Mouse (Mus musculus): ENCODE measurements around the gene Stxbp1. TPM values are rescaled to one million over a fixed set of nuclear protein-coding genes. Genes with fewer than 3 reads are reported as not detected.

Stxbp1 gene
- total RNA-seq, 4 experiments from 2014 or later, result 883 to 958 (median 954) TPM

DNA sequence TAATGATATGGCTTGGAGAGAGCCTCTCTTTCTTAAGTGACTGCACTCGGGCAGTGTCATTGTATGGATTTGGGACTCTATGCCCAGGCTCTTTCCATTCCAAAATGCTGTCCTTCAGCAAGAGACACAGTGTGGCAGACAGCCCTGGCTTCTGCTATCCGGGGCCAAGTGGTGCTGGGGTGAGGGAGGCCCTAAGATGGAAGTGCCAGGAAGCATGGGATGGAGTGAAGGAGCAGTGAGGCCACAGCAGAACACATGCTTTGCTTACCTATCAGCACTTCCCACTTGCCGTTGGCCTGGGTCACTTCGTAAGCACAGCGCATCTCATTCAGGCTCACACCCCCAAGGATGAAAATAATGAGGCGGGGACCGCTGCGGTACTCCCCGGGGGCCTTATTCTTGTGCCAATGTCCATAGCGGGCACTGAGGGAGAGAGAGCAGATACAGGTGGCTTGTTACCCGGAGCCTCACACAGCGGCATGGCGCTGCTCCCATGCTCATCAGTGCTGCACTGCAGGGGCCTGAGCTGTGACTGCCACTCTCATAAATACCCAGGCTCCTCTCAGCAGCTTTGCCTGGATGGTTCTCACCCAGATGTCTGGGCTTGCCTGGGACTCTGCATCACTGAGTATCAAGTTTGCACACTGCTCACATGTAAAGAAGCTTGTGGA is 51.2 kb downstream of the Stxbp1 start:
- no peak for DNase-seq (ENCODE audit: low spot score in 2 of 2)

- DNase-seq (ENCODE audit: low spot score in 2 of 2), result no peak
These were observed 55.7 kb downstream of the Stxbp1 start for GRCm38 (mm10) chr2:32791297-32791696.

GRCm38 (mm10) chr2:32788581-32788980 is 58.5 kb downstream of the Stxbp1 start:
- DNase-seq (ENCODE audit: low spot score in 2 of 2), result no peak

DNA sequence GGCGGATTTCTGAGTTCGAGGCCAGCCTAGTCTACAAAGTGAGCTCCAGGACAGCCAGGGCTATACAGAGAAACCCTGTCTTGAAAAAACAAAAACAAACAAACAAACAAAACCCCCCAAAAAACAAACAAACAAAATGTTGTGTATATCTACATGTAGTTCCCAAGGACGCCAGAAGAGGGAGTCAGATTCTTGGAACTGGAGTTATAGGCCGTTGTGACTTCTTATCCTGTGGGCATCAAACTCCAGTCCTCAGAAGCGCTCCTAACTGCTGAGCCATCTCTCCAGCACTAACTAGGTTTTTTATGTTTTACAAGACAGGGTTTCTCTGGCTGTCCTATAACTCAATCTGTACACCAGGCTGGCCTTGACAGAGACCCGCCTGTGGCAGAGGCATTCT is 59.9 kb downstream of the Stxbp1 start:
- DNase-seq (ENCODE audit: low spot score in 2 of 2), result no peak

DNA sequence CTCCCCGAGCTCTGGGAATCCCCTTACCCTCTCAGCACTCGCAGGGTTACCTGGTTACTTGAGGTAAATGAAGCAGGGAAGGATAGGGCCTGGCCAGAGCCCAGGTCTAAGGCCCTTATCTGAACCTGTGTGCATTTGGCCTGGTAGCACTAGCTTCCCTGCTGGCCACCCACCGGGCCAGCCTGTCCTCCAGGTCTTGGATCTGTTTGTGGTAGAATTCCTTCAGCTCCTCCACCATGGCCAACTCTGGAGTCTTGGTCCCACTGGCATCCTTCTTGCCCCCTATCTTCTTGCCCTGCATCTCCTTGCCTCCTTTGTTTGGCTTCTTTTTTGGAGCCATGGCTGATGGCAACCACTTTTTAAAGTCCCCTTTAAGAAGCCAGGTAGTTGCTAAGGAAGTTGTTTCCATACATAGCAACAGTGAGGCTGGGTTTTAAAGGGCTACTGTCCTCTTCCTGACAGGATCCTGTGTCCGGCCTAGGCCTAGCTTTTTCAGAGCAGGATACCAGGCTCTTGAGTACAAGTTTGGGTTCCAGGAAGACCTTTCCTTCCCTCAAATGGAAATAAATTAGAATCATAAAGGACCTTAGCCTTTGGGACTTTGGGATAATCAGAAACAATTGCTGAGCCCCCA is 62.9 kb downstream of the Stxbp1 start, which contains the start of gene Cfap157:
Gene Cfap157, minus strand, starts transcription at position 381 of the 634 bp plus-strand sequence.
- no peak for DNase-seq (ENCODE audit: low spot score in 2 of 2)

DNA sequence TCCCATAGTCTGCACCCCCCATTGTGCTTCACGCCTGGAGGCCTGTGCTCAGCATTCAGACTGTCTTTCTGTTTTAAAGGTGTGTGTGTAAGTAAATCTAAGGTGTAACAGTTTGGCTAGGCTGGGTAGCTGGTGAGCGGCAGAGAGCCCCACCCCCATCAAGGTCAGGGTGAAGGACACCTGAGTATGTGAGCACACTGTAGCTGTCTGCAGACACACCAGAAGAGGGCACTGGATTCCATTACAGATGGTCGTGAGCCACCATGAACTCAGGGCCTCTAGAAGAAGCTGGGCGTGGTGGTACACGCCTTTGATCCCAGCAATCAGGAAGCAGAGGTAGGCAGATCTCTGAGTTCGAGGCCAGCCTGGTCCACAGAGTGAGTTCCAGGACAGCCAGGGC is 65.3 kb downstream of the Stxbp1 start:
- no peak for DNase-seq (ENCODE audit: low spot score in 2 of 2)

- no peak for DNase-seq (ENCODE audit: low spot score in 2 of 2)
These were observed 67.3 kb downstream of the Stxbp1 start for GRCm38 (mm10) chr2:32779714-32780113.

- peak in 1 of 2 experiments; percentile 56 for DNase-seq (ENCODE audit: low spot score in 2 of 2)
These were observed 67.9 kb downstream of the Stxbp1 start for GRCm38 (mm10) chr2:32779131-32779530.

- no peak for DNase-seq (ENCODE audit: low spot score in 2 of 2)
These were observed 69.0 kb downstream of the Stxbp1 start for GRCm38 (mm10) chr2:32778081-32778480.

- no peak for DNase-seq (ENCODE audit: low spot score in 2 of 2)
These were observed 70.9 kb downstream of the Stxbp1 start for GRCm38 (mm10) chr2:32776192-32776591.

DNA sequence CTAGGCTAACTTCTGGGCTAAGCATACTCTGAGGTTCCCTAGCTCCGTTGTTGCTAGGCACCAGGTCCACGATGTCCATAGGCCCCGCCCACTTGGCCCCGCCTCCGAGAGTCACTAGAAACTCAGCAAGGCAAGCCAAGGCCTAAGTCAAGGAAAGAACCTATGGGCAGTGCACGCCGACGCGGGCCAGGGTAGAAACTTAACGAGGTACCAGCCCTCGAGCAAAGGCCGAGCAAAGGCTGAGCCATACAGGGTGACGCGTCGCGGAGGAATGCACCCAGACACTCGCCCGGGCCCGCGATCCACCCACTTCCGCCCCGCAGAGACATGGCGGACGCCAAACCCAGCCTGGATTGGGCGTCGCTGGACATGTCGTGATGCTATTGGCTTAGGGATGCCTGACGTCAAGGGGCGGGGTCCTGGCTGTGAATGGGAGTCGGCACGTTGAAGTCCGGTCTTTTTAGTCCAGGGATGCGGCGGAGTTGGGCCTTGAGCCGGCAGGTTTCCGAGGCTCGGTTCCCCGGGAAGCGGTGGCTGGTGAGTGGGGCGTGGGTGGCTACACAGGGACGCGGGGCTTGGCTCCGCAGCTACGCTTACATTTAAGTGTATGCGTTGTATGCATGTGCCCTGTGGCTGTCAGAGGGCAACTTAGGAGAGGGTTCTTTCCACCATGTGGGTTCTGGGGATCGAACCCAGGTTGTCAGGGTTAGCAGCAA is 71.5 kb downstream of the Stxbp1 start, which contains the start of the genes Ttc16 and Ptrh1:
Gene Ttc16, minus strand, starts transcription at position 275 of the 716 bp plus-strand sequence.
Gene Ptrh1, plus strand, starts transcription at position 428 of the 716 bp plus-strand sequence.
- DNase-seq (ENCODE audit: low spot score in 2 of 2), result peak; percentile 96 to 97

DNA sequence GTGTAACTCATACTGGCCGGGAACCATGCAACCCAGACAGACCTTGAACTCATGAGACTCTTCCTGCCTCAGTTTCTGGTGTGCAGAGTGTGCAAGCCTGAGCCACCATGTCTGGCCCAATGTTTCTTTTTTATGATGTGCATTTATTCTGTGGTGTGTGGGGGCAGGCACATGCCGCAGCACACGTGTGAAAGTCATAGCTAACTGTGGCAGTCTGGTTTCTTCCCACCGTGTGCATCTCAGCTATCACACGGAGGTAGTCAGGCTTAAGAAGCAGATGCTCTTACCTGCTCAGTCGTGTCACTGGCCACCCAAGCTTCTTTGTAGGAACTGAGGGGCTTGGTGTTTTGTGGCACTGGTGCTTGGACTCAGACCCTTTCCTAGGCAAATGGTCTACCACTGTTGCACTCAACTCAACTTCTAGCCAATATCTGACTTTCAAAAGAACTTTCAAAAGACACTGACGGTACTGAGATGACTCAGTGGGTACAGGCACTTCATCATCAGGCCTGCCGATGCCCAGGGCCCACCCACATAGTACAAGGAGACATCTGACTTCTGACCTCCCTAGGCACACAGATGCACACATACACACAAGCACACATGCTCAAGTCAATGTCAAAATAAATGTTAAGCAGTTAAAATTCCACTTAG is 74.3 kb downstream of the Stxbp1 start:
- DNase-seq (ENCODE audit: low spot score in 2 of 2), result no peak

- DNase-seq (ENCODE audit: low spot score in 2 of 2), result no peak
These were observed 75.2 kb downstream of the Stxbp1 start for GRCm38 (mm10) chr2:32771886-32772285.

DNA sequence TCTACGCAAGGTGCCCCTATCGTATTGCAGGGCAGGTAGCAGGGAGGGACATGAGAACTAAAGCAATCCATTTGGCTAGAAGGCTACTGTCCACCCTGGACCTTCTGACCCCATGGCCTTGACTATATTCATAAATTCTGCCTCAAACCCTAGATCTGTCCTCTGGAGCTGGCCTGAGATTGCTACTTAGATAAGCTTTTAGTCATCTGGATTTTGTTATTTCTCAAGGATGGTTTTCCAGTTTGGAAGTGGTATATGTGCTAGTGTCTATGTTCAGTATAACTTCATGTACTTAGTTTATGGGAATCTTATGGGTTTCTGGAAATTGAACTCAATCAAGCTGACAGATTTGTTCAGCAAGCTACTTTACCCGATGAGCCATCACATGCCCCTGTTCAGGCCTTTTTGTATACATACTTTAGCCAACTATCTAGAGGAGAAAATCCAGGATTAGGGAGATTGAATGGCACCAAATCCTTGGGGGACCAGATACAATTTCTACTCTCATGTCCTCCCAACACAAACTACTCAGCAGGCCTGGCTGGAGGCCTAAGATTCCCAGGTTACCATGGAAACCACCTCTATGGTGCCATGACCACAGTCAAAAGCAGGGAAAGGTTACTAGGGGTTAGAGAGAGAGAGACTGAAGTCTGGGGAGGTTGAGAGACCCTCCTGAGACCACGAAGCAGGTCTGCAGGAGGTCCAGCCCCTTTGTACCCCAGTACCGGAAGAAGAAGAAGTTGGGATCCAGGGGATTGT is 77.5 kb downstream of the Stxbp1 start:
- no peak for DNase-seq (ENCODE audit: low spot score in 2 of 2)

DNA sequence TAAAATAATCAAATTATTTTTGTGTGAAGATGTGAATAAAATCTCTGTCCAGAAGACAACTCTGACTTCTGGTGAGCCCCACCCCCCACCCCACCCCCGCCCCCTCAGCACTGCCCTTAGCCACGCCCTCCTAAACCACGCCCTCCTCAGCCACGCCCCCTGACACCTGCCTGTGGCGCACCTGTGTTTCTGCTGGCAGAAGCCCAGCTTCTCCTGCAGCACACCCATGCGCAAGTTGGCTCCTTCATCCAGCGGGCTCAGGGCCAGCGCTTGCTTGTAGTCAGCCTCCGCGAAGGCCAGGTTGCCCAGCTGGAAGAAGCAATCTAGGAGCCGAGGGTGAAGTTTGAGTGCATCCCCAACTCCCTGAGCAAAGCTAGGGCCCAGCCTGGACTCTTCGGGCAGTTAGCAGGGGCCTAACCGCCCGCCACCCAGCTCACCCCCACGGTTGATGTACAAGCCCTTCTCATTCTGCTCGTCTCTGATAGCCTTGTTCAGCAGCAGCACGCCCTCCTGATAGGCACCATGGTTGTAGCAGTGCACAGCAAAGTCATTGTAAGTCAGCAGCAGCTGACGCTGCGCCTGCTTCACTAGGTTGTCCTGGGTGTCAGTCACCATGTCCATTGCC is 78.3 kb downstream of the Stxbp1 start:
- no peak for DNase-seq (ENCODE audit: low spot score in 2 of 2)

DNA sequence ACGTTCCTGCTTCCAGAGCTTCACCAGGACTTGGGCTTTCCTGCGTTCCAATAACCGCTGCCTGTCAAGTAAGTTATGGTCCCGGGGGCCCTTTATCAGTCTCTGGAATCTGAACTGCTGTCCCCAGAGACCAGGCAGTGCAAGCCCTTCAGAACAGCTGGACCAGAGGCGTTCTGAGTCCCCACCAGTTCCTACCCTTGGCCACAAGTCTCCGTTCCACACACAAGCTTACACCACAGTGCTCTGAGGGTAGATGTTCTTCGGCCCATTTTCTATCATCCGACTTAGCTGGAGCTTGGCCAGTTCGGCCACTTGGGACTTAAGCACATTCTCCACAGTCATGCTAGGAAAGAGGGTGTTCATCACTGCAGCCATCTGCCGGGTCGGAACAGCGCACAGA is 79.8 kb downstream of the Stxbp1 start:
- DNase-seq (ENCODE audit: low spot score in 2 of 2), result no peak

DNA sequence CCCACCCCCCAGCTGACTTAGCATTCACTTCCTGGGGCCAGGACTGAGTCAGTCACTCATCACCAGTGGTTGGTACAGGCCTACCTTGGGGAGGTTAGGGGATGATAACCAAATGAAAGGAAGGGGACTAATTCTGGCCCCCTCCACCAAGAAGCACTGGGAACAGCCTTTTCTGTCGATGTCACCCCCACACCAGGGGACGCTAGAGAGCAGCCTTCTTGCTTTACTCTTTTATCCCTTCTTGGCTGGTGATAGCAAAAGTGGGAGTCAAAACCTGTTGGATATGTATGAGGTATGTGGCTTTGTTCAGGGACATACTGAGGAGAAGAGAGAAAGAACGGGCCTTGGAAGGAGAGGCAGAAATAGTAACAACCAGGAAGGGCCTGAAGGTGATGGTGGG is 83.7 kb downstream of the Stxbp1 start:
- no peak for DNase-seq (ENCODE audit: low spot score in 2 of 2)

GRCm38 (mm10) chr2:32761859-32762258 is 85.2 kb downstream of the Stxbp1 start:
- no peak for DNase-seq (ENCODE audit: low spot score in 2 of 2)

DNA sequence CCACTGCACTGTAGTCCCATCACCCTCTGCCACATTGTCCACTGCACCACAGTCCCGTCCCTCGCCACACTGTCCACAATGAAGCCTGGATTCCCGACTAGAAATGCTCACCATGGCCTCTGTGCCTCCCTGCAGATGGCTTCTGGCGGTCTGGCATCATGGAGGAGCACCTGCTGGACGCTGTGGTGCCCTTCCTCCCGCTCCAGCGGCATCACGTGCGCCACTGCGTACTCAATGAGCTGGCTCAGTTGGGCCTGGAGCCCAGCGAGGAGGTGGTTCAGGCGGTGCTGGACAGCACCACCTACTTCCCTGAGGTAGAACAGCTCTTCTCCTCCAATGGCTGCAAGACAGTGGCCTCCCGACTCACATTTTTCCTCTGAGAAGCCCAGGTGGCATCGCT is 85.7 kb downstream of the Stxbp1 start:
- DNase-seq (ENCODE audit: low spot score in 2 of 2), result no peak

DNA sequence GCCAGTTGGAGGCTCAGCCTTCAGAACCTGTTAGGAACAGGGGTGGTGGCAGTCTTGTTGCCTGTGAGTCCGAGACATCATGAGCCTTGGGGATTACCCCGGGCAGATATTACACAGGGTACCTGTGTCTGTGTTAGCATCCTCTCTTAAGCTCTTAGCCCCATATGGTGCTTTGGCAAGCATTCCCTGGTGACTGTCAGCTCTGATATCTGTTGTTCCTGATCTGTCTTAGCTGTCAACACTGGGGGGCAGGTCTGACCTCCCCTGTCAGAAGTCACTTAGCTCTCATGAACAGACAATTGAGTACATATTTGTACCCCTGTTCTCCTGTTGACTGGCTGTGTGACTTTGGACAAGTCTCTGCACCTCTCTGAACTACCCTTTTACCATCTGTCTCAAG is 88.0 kb downstream of the Stxbp1 start:
- no peak for DNase-seq (ENCODE audit: low spot score in 2 of 2)

GRCm38 (mm10) chr2:32758503-32758902 is 88.5 kb downstream of the Stxbp1 start:
- DNase-seq (ENCODE audit: low spot score in 2 of 2), result no peak

Measured in left cerebral cortex, adult 8-10 months (tissue).